Mouse (Mus musculus): ENCODE data around the gene Myo7a.

- TF ChIP-seq CTCF (IDR thresholded peaks at IDR 0.05; ENCODE audit: extremely low read depth, insufficient read depth, insufficient read length, insufficient replicate concordance) (no peak), POLR2A (IDR thresholded peaks at IDR 0.05; ENCODE audit: low read depth, low read length) (no peak)
These were observed 39.2 kb upstream of the Myo7a start for GRCm38 (mm10) chr7:98158481-98158880.

All from spleen, adult 2 months (tissue).